Mouse (Mus musculus) fibroblast of lung, adult 2 months (primary cell): Measurements from ENCODE around the gene Usp30.

Experiments used
- DNase-seq: peaks from one replicate; pipeline ENCODE4 v3.0.0-alpha.2; 2011; ENCODE audit warnings: low read depth

Gene Usp30

DNA sequence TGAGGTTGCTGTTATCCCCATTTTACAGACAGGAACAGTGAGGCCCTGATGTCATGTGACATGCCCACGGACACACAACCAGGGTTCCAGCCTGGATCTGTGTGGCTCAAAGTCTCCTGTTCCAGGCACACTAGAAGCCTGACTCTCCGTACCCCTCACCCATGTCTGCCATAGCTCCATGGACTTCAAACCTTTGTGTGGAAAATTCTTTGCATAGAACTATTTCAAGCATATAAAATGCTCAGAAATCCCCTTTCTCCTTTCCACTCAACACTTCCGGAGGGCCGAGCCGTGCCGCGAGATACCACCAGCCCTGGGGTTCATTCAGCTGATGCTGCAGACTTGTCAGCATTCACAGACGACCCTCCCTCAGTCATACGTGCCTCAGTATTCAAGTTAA lies 2.3 kb downstream of the Usp30 start:
- no peak for DNase-seq

DNA sequence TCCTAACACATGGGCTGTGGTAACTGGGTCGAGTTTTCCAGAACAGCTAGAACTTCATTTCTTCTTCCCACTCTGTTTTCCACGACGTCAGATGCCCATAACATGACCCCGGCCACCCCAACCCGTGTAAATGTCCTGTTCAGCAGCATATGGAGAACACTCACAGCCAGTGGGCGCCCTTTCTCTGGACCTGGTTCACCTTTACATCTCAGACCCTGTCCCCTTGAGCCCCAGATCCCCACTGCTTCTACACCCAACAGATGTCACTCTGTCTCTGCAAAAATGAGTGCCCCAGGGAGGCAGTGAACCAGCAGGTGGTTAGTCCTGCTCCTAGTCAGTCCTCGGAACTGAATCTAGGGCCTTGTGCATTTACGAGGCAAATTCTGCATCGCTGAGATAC lies 2.7 kb downstream of the Usp30 start:
- no peak for DNase-seq

DNA sequence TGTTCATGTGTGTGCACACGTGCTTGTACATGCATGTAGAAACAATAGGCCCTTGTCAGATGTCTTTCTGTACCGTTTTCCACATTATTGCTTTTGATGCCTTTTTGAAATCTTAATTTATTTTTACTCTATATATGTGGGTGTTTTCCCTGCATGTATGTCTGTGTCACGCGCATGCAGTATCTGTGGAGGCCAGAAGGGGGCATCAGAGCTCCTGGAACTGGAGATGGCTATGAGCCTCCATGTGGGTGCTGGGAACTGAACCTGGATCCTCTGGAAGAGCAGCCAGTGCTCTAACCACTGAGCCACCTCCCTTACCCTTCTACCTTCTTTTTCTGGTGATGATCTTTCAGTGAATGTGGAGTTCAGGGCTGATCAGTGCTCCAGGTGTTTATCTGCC lies 5.6 kb downstream of the Usp30 start:
- DNase-seq, result no peak

DNA sequence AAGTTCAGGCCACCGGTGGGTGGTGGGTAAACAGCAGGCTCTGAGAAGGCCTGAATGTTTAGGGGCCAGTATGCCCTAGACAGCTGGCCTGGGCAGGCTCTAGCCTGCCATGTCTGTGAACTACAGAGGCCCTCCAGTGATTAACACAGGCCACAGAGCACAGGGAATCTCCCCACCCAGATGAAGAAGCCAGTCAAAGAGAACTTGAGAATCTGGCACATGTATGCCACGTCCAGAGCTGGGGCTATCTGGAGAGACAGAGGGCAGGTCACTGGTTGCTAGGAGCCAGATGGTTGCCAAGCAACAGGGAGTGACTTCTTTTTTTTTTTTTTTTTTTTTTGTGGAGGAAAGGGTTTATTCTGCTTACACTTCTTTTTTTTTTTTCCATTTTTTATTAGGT lies 7.0 kb downstream of the Usp30 start:
- DNase-seq, result no peak

DNA sequence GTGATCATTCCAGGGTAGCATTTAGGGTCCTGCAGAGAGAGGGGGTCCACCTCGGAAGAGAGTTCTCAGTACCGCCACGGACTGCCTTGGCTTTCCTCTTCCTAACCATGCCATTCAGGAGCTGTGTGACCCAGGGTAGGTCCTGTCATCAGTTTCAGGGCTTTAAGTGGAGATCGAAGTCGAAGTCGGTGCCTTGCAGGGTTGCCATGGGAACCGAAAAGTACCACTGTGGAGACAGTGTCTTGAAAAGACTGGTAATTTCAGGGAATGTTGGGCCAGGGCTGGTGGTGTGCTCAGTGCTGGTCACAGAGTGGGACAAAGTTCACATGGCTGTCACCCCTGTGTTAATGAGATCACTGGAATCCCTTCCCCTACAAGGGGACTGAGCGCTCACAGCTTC lies 11.7 kb downstream of the Usp30 start:
- no peak for DNase-seq

DNA sequence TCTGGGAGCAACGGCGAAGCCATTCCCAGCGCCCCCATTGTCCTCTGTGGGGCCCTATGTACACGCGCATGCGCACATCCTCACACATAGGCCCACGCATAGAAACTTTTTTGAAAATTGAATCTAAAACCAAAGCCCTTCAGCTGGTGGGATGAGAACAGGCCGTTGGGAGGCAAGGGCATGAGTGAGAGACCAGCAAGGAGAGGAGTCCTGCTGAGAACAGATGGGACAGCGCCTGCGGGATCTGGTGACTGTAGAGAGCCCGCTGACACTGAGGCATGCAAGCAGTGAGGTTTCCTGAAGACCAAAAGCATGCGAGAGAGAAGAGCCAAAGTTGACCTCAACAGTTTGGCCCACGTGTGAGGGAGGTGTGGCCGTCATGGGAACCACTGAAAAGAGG lies 20.2 kb downstream of the Usp30 start:
- DNase-seq, result no peak

DNA sequence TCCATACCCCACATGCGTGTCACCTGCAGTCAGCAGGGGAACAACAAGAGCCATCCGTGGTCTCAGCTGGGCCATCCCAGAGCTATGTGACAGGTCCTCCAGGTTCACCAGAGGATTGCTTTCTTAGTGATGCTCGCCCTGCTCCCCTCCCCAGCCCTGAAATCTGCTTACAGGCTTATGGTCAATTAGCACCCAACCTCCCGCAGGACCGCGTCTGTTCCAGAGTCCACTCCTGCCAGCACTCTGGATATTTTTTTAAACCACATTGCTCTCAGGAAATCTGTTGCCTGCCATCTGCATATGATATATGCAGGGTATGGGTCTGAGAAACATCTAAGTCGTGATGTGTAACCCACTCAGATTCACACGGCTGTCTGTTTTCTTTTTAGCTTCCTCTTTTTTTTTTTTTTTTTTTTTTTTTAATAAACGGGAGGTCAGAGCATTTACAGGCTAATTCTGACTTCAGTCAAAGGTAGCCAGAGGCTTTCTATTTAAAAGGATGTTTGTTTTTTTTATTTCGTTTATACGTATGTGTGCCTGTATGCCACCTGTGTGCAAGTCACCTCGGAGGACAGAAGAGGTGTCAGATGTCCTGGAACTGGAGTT lies 22.7 kb downstream of the Usp30 start:
- no peak for DNase-seq

DNA sequence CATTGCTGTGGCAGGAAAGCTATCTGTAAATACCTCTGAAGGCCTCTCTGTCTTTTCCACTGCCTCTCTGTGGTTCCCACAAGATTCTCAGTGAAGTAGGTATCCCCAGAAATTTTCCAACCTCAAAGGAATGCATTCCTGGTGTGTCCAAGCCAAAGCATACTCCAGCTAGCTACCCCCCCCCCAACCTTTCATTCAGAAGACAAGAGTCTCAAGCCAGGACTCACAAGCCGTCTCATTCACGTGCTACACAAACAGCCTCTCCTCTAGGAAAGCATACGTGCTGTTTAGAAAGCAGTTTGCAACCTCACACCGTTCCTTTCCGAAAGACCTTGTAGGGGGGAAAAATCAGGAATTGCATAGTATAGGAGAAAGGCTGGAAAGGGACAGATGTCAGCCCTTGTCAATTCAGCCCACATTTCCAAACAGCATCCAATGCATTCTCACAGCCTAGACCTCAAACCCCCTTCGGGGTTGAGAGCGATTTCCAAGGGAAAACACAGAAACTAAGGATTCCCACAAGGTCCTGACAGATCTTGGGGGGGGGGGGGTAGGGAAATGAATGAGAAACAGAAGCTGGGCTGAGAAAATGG lies 25.3 kb downstream of the Usp30 start:
- no peak for DNase-seq

DNA sequence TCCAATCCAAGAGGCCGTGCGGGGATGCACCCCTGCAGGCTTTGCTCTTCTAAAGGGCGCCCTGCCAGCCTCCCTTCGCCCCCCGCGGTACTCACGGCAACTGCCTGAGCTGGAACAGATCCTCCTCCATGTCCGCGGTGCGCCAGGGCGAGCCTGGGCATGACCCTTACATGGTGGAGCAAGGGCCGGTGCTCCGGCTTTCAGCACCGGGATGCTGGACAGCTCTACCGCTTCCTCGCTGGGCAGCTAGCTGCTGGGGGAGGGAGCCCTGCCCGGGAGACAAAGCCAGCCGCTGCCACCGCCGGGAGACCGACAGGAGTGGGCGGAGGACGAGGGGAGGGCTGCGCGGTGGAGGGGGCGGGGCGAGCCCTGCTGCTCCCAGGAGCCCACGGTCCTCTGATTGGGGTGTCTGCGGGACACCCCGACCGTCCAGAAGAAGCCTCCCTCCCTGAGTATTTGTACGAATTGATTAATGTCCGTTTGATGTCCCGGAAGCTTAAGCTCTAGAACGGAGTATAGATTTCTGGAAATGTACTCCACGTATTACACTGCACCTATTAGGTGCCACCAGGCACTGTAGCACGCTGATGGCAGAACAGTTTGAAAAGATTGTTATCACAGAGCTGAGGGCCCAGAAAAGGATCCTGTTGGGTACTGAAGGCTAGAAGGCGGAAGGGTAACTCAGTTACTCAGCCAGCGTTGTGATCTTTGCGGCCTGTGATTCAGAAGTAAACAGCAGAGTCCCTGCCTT lies 26.0 kb downstream of the Usp30 start, which contains the start of gene Svop:
Svop (minus strand) TSS at position 514 of the 751 bp plus-strand sequence.
- peak; percentile 48 for DNase-seq

DNA sequence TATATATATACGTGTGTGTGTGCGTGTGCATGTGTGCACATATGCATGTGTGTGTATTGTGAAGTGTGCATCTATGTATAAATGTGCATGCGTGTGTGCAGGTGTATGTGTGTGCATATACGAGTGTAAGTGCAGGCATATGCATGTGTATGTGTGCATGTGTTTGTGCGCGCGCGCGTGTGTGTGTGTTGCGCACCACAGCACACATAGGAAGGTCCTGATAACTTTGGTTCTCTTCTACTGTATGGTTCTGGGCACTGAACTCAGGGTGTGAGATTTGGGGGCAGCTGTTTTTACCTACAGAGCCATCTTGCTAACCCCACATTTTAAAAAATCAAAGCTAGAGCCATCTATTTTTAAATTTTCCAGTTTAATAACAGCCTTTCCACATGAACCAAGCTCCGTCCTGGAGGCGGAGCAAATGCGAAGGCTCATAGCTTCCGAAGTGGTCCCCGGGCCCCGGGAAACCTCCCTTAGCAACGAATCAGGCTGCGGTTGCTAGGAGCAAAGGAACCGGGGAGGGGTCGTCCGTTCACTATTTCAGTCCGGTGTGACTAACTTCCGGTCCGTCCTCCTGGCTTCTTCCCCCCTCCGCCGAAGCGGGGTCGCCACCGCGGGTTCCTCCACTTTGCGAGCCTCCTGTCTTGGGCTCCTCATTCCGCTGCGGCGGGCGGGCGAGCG lies 34.6 kb downstream of the Usp30 start:
- peak; percentile 76 for DNase-seq

DNA sequence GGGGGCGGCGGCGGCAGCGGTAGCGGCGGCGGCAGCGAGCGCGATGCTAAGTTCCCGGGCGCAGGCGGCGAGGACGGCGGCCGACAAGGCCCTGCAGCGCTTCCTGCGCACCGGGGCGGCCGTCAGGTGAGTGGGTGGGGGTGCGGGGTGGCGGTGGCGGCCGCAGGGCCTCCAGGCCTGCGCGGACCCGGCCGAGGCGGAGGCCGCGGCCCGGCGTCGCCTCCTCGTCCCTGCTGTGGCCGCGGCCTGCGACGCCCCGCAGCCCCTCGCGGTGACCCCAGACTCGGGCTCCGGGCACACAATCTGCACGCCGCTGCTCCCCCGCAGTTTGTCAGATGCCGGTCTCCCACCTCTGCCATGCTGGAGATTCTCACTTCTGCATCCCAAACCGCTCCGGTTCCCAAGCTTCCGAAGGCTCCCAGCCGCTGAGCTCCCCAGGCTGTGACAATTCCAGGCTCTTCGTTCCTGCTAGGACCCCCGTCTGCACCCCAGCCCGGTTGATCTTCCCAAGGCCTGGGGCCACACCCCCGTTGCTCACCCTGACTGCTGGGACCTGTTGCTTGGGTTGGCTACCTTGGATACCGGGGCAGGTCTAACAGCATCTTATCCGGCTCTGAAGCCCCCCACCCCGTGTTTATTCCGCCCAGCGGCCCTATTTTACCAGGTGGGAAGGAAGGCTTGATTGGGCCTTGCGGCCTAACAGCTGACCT lies 35.3 kb downstream of the Usp30 start:
- no peak for DNase-seq

DNA sequence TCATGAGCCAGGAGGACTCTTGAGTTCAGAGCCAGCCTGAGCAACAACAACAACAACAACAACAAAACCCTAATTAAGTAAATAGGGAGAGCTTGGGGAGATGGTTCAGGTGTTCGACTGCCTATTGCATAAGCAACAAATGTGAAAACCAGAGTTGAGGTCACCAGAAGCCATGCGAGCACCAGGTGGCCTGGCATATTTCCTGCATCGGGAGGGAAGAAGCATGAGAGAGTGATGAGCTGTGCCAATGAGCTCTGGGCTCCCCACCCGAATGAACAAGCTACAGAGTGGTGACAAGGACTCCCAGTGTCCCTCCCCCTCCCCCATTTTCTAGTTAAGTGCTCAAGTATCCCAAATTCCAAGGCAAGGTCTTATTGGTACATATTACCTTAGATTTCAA lies 36.6 kb downstream of the Usp30 start:
- no peak for DNase-seq

DNA sequence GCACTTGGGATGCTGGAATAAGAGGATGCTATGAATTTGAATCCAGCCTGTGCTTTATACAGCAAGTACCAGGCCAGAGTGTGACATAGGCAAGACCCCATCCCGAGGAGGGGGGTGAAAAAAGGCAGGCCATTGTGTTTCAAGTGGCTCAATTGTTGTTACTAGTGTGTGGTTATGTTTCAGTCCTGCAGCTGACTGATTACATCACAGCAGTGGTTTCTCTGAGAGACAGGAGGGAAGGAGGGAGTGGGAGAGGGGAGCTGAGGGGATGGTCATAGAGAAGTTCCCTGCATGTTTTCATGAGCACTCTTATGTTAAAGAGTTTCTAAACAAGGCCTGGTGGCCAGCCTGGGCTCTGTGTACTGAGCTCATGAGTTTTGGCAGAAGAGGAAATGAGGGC lies 37.5 kb downstream of the Usp30 start:
- no peak for DNase-seq

DNA sequence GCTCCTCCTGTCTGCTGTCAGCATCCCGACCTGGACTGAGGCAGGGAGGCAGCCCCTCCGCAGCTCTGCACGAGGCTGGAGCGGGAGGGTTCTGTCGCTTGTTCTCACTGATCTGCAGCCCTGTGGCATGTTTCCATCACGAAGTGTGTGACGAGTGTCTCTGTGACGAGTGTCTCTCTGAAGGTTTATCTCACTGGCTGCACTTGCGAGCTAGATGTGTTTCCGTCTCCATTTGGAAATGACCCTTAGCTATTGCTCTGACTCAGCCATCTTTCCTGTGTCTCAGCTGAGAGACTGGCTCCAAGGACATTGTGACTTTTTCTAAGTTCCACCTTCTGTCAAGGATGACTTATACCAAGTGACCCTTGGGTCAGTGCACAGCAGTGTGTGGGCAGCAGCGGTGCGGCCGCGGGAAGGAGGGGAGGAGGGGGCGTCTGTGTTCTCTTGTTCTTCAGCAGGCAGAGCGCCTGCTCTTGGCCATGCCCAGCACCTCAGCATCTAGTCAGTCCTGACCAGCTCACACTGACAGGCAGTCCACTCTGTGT lies 41.2 kb downstream of the Usp30 start:
- no peak for DNase-seq

DNA sequence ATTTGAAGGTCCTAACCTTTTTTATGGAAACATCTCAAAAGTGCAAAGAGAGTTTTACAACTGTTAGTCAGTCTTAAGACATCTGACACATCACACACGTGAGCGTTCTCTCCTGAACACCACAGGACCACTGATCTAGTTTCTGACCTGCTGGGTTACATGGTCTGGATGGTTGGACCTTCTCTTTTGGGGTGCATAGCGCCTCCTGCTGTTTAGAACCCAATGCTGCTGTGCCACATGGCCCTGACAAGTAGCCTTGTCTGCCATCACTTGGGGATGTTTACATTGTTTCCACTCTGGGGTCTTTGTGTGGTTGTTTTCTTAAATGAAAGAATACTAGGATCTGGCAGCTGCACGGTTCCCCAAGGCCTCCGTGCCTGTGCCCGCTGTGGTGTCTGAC lies 48.1 kb downstream of the Usp30 start:
- no peak for DNase-seq

DNA sequence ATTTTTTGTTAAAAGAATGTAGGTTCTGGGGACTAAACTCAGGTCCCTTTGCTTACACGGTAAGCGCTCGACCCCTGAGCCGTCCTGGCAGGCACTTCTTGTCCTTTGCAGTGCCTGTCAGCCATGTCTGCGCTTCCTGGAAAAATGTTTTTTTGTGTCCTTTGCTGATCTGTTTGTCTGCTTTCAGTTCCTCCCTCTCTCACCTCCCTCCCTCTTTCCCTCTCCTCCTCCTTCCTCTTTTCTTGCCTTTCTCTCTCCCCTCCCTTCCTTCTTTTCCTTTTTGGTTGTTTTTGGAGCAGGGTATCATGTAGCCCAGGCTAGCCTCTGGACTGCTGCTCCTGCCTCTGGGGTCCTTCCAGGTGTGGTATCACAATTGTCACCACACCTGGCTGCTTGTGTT lies 49.8 kb downstream of the Usp30 start:
- no peak for DNase-seq

DNA sequence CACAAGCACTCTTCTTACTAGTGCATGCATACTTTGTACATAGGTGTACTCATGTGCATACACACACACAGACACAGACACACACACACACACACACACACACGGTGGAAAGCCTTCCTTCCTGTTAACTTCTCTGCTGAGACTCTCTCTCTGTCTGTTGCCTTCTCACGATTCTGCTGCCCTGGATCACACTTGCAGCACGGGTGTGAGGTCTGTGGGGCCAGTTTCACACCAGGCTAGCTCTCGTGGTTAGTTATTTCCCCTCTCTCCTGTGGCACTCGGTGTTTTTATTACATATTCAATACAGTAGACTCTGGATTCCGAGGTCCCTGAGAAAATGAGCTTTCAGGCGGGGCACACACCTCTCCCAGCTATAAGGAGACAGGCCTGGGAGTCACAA lies 51.3 kb downstream of the Usp30 start:
- no peak for DNase-seq

DNA sequence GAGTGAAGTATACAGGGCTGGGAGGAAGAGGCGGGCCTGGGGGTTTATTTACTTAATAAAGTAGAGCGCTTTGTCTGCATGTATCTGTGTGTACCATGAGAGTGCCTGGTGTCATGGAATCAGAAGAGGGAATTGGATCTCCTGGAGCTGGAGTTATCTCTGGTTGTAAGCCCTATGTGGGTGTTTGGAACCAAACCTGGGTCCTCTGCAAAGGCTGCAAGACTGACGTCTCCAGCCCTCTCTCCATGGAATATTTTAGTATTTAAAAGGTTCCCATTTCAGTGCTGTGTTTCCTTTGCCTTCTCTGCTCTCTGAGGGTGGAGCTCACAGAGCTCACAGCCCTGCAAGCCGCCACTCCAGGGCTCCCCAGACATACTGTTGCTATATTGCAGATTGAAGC lies 54.5 kb downstream of the Usp30 start:
- no peak for DNase-seq

DNA sequence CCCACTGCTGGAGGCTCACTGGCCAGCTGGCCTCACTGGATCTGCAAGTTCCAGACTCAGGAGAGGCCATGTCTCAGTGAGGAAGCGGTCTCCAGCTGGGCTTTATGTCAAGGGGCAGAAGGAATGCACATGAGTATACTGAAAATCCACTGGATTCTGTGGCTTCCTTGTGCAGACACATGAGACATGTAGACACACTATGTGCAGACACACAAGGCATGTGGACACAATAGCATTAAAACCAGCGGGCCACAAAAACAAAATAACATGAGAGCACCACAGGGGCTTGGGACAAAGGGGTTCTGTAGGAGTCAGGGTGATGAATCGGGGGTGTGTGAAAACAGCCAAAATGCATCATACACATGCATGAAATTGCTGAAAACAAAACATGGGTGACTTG lies 60.7 kb downstream of the Usp30 start:
- no peak for DNase-seq

DNA sequence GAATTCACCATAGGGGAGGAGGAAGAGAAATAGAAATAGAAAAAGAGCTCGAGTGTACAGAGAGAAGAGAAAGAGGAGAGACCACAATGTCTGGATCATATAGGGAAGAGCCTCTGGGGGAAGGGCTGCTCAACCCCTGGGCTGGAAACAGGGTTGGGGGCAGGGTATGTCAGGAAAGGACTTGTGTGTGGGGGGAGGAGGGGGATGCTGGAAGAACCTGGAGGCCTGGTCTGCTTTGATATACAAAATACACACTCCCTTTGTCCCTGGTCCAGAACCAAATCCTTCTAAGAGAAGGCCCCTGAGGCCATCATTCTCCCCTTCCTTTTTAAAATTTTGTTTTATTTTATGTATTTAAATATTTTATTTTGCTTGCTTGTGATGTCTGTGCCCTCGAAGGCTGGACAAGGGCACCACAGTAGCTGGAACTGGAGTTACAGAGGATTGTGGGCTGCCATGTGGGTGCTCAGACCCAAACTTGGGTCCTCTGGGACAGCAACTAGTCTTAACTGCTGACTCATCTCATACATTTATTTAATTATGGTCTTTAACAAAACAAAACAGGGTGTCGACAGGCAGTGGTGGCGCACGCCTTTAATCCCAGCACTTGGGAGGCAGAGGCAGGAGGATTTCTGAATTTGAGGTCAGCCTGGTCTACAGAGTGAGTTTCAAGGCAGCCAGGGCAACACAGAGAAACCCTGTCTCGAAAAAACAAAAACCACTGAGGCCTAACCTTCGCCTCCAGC lies 61.4 kb downstream of the Usp30 start:
- DNase-seq, result no peak
